Mouse (Mus musculus): ENCODE measurements at regions not wholly inside any gene's neighbourhood (a gene's known extent, or its start where the extent isn't known, plus 50 kb on each side); places are given as distances from the start of the nearest gene placed in this dataset.
A peak's percentile ranks its signal among the peaks of the same experiment; 100 is the strongest.

DNA sequence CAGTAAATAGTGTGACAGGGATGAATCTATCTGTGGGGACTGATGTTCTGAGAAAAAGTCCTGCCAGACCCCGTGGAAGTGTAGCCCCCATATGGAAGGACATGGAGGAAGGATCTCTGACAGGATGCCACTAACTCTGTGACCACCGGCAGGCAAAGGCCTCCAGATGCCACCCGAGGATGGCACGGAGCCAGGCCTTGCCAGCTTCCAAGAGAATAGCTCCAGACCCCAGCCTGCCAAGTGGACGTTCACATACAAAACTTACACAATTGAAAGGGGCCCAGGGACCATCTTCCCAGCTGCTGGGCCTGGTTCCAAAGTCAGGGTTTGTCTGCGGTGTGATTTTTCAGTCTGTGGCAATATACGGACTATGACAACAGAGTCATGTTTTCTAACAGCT is 161.1 kb downstream of the Cbln1 start:
- Histone ChIP-seq H3K4me3 (ENCODE audit: insufficient read depth, low read depth, low read length) (no peak overlapping the region), H3K4me1 (ENCODE audit: control insufficient read depth, insufficient read depth, low read length) (no peaks in the 10 kb centered on the region), H3K27ac (ENCODE audit: insufficient read depth, low read depth, low read length) (no peak overlapping the region), H3K36me3 (ENCODE audit: control insufficient read depth, insufficient read depth, low read length) (no peaks in the 10 kb centered on the region), H3K27me3 (replicated peaks; ENCODE audit: control insufficient read depth, insufficient read depth, low read length) (no peaks in the 10 kb centered on the region; the same call in 1 of the 2 replicates)
- 74% methylated on average over 7 of the region's 7 CpGs for WGBS
- no peak for DNase-seq
- TF ChIP-seq CTCF (conservative IDR thresholded peaks at IDR 0.05; ENCODE audit: insufficient read depth, insufficient read length, low read depth, low read length) (no peak), POLR2A (IDR thresholded peaks at IDR 0.05; ENCODE audit: low read depth, low read length) (no peak)

GRCm38 (mm10) chr8:87308311-87308710 is 164.1 kb downstream of the Cbln1 start:
- 66% methylated on average over 3 of the region's 3 CpGs for WGBS
- no peaks in the 10 kb centered on the region for H3K4me1 ChIP-seq (ENCODE audit: control insufficient read depth, insufficient read depth, low read length)
- no peaks in the 10 kb centered on the region for H3K36me3 ChIP-seq (ENCODE audit: control insufficient read depth, insufficient read depth, low read length)
- DNase-seq, result no peak
- H3K27me3 ChIP-seq (replicated peaks; ENCODE audit: control insufficient read depth, insufficient read depth, low read length), result no peaks in the 10 kb centered on the region
- TF ChIP-seq CTCF (conservative IDR thresholded peaks at IDR 0.05; ENCODE audit: insufficient read depth, insufficient read length, low read depth, low read length), result no peak
- no peak for TF ChIP-seq POLR2A (IDR thresholded peaks at IDR 0.05; ENCODE audit: low read depth, low read length)
- no peak overlapping the region for H3K27ac ChIP-seq (ENCODE audit: insufficient read depth, low read depth, low read length)
- H3K4me3 ChIP-seq (ENCODE audit: insufficient read depth, low read depth, low read length), result no peak overlapping the region

- Histone ChIP-seq H3K36me3 (ENCODE audit: control insufficient read depth, insufficient read depth, low read length) (no peaks in the 10 kb centered on the region), H3K27me3 (replicated peaks; ENCODE audit: control insufficient read depth, insufficient read depth, low read length) (no peaks in the 10 kb centered on the region), H3K4me3 (ENCODE audit: insufficient read depth, low read depth, low read length) (no peak overlapping the region), H3K4me1 (ENCODE audit: control insufficient read depth, insufficient read depth, low read length) (no peaks in the 10 kb centered on the region), H3K27ac (ENCODE audit: insufficient read depth, low read depth, low read length) (no peak overlapping the region)
- TF ChIP-seq POLR2A (IDR thresholded peaks at IDR 0.05; ENCODE audit: low read depth, low read length) (no peak), CTCF (conservative IDR thresholded peaks at IDR 0.05; ENCODE audit: insufficient read depth, insufficient read length, low read depth, low read length) (no peak)
- no peak for DNase-seq
- 87% methylated on average over 6 of the region's 6 CpGs for WGBS
Observed at GRCm38 (mm10) chr8:87305001-87305400, 167.4 kb downstream of the Cbln1 start.

GRCm38 (mm10) chr8:87303522-87303921 is 168.9 kb downstream of the Cbln1 start:
- Histone ChIP-seq H3K27ac (ENCODE audit: insufficient read depth, low read depth, low read length) (no peak overlapping the region), H3K4me3 (ENCODE audit: insufficient read depth, low read depth, low read length) (no peak overlapping the region), H3K4me1 (ENCODE audit: control insufficient read depth, insufficient read depth, low read length) (no peaks in the 10 kb centered on the region), H3K36me3 (ENCODE audit: control insufficient read depth, insufficient read depth, low read length) (no peaks in the 10 kb centered on the region), H3K27me3 (replicated peaks; ENCODE audit: control insufficient read depth, insufficient read depth, low read length) (no peaks in the 10 kb centered on the region)
- no peak for DNase-seq
- TF ChIP-seq CTCF (conservative IDR thresholded peaks at IDR 0.05; ENCODE audit: insufficient read depth, insufficient read length, low read depth, low read length) (no peak), POLR2A (IDR thresholded peaks at IDR 0.05; ENCODE audit: low read depth, low read length) (no peak)
- 85% methylated on average over 5 of the region's 5 CpGs for WGBS

- no peak for DNase-seq
- Histone ChIP-seq H3K4me3 (ENCODE audit: insufficient read depth, low read depth, low read length) (no peak overlapping the region), H3K4me1 (ENCODE audit: control insufficient read depth, insufficient read depth, low read length) (no peaks in the 10 kb centered on the region), H3K27ac (ENCODE audit: insufficient read depth, low read depth, low read length) (no peak overlapping the region), H3K36me3 (ENCODE audit: control insufficient read depth, insufficient read depth, low read length) (no peaks in the 10 kb centered on the region), H3K27me3 (replicated peaks; ENCODE audit: control insufficient read depth, insufficient read depth, low read length) (no peaks in the 10 kb centered on the region)
- TF ChIP-seq POLR2A (IDR thresholded peaks at IDR 0.05; ENCODE audit: low read depth, low read length), result no peak
- no peak for TF ChIP-seq CTCF (conservative IDR thresholded peaks at IDR 0.05; ENCODE audit: insufficient read depth, insufficient read length, low read depth, low read length)
- WGBS, result 90% methylated on average over 6 of the region's 6 CpGs
Observed at GRCm38 (mm10) chr8:87297761-87298160, 174.6 kb downstream of the Cbln1 start.

- no peak overlapping the region for H3K27ac ChIP-seq (ENCODE audit: insufficient read depth, low read depth, low read length)
- no peak overlapping the region for H3K4me3 ChIP-seq (ENCODE audit: insufficient read depth, low read depth, low read length)
- WGBS, result 84% methylated on average over 3 of the region's 3 CpGs
- H3K4me1 ChIP-seq (ENCODE audit: control insufficient read depth, insufficient read depth, low read length), result no peaks in the 10 kb centered on the region
- H3K36me3 ChIP-seq (ENCODE audit: control insufficient read depth, insufficient read depth, low read length), result no peaks in the 10 kb centered on the region
- H3K27me3 ChIP-seq (replicated peaks; ENCODE audit: control insufficient read depth, insufficient read depth, low read length), result no peaks in the 10 kb centered on the region
- TF ChIP-seq CTCF (conservative IDR thresholded peaks at IDR 0.05; ENCODE audit: insufficient read depth, insufficient read length, low read depth, low read length), result no peak
- TF ChIP-seq POLR2A (IDR thresholded peaks at IDR 0.05; ENCODE audit: low read depth, low read length), result no peak
- no peak for DNase-seq
Observed at GRCm38 (mm10) chr8:87297331-87297730, 175.1 kb downstream of the Cbln1 start.

- no peak for TF ChIP-seq POLR2A (IDR thresholded peaks at IDR 0.05; ENCODE audit: low read depth, low read length)
- TF ChIP-seq CTCF (conservative IDR thresholded peaks at IDR 0.05; ENCODE audit: insufficient read depth, insufficient read length, low read depth, low read length), result no peak
- WGBS, result 79% methylated on average over 8 of the region's 8 CpGs
- no peaks in the 10 kb centered on the region for H3K27me3 ChIP-seq (replicated peaks; ENCODE audit: control insufficient read depth, insufficient read depth, low read length)
- no peaks in the 10 kb centered on the region for H3K36me3 ChIP-seq (ENCODE audit: control insufficient read depth, insufficient read depth, low read length)
- H3K27ac ChIP-seq (ENCODE audit: insufficient read depth, low read depth, low read length), result no peak overlapping the region
- DNase-seq, result no peak
- no peak overlapping the region for H3K4me3 ChIP-seq (ENCODE audit: insufficient read depth, low read depth, low read length)
- no peaks in the 10 kb centered on the region for H3K4me1 ChIP-seq (ENCODE audit: control insufficient read depth, insufficient read depth, low read length)
Observed at GRCm38 (mm10) chr8:87286059-87286458, 186.3 kb downstream of the Cbln1 start.

- no peak overlapping the region; the same call in 1 of the 2 replicates for H3K27ac ChIP-seq (ENCODE audit: insufficient read depth, low read depth, low read length)
- 23% methylated on average over 4 of the region's 4 CpGs for WGBS
- TF ChIP-seq POLR2A (IDR thresholded peaks at IDR 0.05; ENCODE audit: low read depth, low read length) (no peak), CTCF (conservative IDR thresholded peaks at IDR 0.05; ENCODE audit: insufficient read depth, insufficient read length, low read depth, low read length) (no peak)
- DNase-seq, result peak; percentile 60
- no peaks in the 10 kb centered on the region for H3K4me1 ChIP-seq (ENCODE audit: control insufficient read depth, insufficient read depth, low read length)
- no peaks in the 10 kb centered on the region for H3K27me3 ChIP-seq (replicated peaks; ENCODE audit: control insufficient read depth, insufficient read depth, low read length)
- no peak overlapping the region for H3K4me3 ChIP-seq (ENCODE audit: insufficient read depth, low read depth, low read length)
- no peaks in the 10 kb centered on the region for H3K36me3 ChIP-seq (ENCODE audit: control insufficient read depth, insufficient read depth, low read length)
Observed at GRCm38 (mm10) chr8:87284356-87284755, 188.1 kb downstream of the Cbln1 start.
